Mouse (Mus musculus) forelimb bud, embryonic 11.5 days (tissue): ENCODE measurements around the gene Fam129b.

Source experiments
- DNase-seq: peaks from one replicate; pipeline ENCODE4 v3.0.0-alpha.2; 2012; ENCODE audit warnings: low read depth, low spot score

The Fam129b gene

DNA sequence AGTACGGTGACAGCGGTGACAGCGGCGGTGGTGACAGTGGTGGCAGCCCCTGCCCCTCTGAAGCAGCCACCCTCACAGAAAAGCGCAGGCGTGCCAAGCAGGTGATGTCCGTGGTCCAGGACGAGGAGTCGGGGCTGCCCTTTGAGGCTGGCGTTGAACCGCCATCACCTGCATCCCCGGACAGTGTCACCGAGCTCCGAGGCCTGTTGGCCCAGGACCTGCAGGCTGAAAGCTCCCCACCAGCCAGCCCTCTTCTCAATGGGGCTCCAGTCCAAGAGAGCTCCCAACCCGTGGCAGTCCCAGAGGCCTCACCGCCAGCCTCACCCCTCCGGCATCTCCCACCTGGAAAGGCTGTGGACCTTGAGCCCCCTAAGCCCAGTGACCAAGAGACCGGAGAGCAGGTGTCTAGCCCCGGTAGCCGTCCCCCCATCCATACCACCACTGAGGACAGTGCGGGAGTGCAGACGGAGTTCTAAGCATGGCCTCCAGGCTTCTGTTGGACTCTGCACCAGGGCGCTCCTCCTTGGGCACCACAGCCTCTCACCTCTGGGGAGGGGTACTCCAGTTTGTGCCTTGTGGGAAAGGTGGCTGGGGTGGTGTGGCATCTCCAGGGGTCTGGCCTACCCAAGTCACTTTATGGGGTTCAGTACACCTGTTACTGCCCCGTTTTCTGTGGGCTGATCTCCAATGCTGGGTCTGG, 47.8 kb downstream of the Fam129b start:
- no peak for DNase-seq

GRCm38 (mm10) chr2:32924306-32924844, 48.5 kb downstream of the Fam129b start:
- no peak for DNase-seq

DNA sequence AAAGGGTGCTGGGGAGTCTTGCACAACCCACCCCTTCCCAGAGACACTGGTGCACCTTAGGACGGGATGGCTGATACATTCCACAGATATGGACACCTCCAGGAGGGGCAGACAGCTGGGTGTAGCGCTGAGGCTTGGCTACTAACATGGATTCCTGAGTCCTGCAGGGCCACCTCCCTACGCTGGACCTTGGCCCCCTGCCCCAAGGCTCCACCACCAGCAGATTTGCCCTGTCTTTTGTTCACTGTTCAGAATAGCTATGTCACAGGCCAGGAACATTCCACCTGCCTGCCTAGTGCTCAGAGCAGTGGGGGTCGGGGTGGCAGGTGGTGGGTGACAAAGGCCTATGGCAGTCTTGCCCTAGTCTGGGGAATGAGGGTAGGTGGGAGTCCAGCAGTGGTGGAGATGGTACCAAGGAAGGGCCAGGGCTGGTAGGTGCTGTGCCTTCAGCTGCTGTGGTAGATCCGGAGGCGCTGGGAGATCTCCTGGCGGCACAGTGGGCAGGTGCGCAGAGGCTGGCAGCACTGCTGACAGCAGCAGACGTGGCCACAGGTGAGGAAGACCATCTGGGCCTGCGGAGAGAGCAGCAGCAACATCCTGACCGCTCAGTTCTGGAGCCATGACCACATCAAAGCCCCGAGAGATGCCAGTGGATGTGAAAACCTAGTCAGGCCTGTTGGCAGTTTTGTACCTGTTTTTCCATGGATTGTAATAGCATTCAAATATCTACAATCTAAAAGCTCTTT, 50.6 kb downstream of the Fam129b start:
- DNase-seq = no peak

- no peak for DNase-seq
Observed at GRCm38 (mm10) chr2:32927624-32928234, 51.8 kb downstream of the Fam129b start.

GRCm38 (mm10) chr2:32928235-32928946, 52.5 kb downstream of the Fam129b start:
- peak; percentile 74 for DNase-seq

- DNase-seq = no peak
Observed at GRCm38 (mm10) chr2:32928947-32929829, 53.3 kb downstream of the Fam129b start.

DNA sequence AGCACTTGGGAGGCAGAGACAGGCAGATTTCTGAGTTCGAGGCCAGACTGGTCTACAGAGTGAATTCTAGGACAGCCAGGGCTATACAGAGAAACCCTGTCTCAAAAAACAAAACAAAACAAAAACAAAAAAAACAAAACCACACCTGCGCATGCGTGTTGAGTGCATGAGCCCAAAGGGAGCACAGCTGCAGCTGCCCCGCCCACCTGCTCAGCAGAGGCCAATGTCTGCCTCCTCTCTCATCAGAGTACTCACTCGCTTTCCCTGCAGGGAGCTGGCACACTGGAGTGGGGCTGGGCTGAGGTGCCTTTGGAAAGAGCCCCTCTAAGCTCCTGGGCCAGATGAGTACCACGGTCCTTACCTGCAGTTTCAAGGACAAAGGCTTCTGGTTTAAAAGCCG, 55.8 kb downstream of the Fam129b start:
- DNase-seq = no peak

DNA sequence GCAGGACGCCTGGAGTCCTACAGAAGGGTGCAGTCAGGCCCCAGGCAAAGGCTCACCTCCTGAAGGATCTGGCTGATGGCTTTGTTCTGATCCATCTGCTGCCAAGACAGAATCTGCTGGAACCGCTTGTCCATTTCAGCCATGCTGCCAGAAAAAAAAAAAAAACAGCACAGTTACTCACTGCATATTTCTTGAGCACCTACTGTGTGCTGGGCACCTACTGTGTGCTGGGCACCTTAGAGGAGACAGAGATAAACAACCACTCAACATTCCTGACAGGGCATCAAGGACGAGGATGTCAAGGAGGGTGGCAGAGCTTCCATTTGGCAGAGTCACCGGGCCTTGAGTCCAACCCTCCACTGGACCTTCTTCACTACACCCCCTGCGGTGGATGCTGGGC, 62.8 kb downstream of the Fam129b start:
- DNase-seq = no peak

DNA sequence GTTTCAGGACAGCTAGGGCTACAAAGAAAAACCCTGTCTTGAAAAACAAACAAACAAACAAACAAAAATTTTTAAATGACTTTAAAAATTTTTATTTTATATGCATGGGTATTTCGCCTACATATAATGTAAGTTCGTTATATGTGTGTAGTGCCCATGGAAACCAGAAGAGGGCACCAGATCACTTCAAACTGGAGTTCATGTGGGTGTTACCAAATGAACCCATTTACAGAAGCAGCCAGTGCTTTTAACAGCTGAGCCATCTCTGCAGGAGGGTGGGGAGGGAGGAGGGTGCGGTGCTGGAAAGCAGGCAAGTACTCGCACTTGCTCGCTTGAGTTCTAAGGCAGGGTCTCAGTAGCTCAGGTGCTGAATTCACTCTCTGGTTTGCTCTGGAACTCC, 63.5 kb downstream of the Fam129b start:
- DNase-seq = peak; percentile 49

- no peak for DNase-seq
Observed at GRCm38 (mm10) chr2:32940483-32940882, 64.6 kb downstream of the Fam129b start.

DNA sequence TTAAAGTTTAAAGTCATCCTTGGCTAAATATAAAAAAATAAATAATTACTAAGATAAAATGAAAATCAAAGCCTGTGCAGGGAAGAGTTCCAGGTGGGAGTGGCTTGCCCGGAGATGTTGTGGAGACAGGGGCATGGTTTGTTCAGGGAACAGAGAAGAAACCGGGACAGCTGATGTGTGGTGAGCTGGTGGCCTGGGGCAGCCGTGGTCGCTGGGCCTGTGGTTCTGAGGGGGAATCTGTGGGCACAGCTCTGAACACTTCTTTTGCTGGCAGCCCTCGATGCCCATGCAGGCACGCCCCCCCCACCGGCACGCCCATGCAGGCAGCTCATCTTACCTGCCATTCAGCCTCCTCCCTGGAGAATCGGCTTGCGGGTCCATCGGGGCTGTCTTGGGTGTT, 71.5 kb downstream of the Fam129b start:
- DNase-seq = no peak

DNA sequence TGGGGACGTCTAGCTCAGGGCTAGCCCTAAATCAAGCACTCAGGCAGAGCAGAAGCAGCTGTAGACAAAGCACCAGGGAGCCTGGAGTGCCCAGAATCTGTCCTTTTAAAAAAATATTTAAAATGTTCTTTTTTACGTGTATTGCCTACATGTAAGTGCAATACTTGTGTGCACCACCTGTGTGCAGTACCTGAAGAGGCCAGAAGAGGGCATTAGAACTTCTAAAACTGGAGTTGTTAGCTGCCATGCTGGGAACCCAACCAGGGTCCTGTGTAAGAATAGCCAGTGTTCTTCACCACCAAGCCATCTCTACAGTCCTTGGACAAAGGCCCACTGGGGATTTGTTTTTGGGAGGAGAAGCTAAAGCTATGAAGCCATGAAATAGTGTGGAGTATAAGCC, 78.7 kb downstream of the Fam129b start:
- DNase-seq = no peak

- no peak for DNase-seq
Observed at GRCm38 (mm10) chr2:32957344-32957743, 81.4 kb downstream of the Fam129b start.

DNA sequence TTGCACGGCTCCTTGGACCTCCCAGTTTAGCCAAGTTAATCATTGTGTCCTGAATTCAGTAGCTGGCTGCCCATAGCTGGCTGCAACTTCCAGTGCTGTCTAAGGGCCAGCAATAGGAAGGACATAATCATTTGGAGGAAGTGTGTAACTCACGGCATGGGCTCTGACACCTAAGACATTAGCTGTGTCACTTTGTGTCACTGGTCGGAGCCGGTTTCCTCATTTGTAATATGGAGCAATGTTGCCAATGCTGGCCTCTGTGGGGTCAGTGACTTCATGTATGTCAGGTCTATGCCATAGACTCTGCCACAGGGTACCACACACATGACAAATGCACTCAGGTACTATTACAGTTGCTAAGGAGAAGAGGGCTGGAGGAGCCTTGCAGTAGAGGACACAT, 84.4 kb downstream of the Fam129b start:
- DNase-seq = no peak

- peak; percentile 94 for DNase-seq
Observed at GRCm38 (mm10) chr2:32961192-32961995, 85.5 kb downstream of the Fam129b start, which contains the start of the genes Rpl12 and Lrsam1. TSS of gene Rpl12 (plus strand) at chr2:32961559. TSS of gene Lrsam1 (minus strand) at chr2:32961614.

- DNase-seq = no peak
Observed at GRCm38 (mm10) chr2:32962062-32962874, 86.4 kb downstream of the Fam129b start.

DNA sequence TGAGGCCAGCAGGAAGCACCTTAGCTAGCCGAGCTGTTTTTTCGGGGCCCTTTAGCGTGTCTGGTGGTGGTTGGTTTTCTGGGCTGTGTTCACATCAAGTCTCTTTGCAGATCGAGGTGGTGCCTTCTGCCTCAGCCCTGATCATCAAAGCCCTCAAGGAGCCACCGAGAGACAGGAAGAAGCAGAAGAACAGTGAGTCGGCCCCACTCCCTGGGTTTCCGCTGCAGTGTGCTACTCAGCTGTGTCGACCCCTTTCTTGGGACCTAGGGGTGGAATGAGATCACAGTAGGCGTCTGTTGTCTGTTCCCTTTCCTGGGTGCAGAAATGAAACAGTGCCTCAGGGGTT, 86.9 kb downstream of the Fam129b start:
- DNase-seq = no peak

GRCm38 (mm10) chr2:32963544-32963943, 87.6 kb downstream of the Fam129b start:
- DNase-seq = no peak

- no peak for DNase-seq
Observed at GRCm38 (mm10) chr2:32963981-32964380, 88.1 kb downstream of the Fam129b start.
